Mouse (Mus musculus): ENCODE measurements around the gene Rab37.

The Rab37 gene

DNA sequence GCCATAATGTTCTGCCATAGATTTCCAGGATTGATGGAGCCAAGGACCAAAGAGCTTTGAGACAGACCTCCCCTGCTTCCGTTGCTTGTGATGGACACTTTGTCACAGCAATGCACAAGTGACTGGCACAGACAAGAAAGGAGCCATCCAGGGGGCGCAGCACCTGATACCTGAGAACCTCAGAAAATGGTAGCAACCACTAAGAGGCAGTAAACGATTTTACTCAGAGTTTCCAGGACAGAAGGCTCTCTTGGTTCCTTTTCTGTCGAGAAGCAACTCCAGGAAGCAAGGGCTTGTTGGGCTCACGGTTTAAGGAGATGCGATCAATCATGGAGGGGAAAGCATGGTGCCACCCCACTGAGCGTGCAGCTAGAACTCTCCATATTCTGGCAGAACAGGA is 5.0 kb upstream of the Rab37 start:
- DNase-seq (ENCODE audit: low spot score): no peak

GRCm38 (mm10) chr11:115089853-115090252 is 1.4 kb upstream of the Rab37 start:
- no peak for DNase-seq (ENCODE audit: low spot score)

GRCm38 (mm10) chr11:115092140-115092539 is 909 bp downstream of the Rab37 start:
- DNase-seq (ENCODE audit: low spot score): no peak

GRCm38 (mm10) chr11:115098203-115098932 is 7.1 kb downstream of the Rab37 start:
- DNase-seq (ENCODE audit: low spot score): no peak

DNA sequence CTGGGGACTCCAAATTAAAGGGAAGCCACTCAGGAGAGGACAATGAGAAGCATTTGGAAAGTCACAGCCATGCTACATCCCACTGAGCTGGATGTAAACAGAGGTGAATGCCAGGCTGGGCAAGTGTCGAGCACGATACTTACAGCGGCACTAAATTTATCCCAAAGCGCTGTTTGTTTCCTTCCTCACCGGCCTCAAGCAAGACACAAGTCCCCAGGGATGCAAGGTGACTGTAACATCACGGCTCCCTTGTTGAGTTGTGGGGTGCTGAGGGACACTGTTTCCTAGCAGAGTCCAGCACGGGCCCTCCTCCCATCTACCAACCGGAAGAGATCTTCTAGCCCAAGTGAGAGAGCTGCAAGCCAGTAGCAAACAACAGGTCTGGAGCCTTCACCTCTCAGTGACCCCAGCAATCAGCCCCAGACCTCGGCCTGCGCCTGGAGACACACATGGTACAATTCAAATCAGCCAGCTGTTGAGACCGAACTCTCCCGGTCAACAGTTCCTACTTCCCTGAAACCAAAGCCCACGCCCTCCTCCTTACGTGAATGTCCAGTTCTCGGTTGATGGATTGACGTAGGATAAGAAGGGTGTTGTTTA is 8.1 kb downstream of the Rab37 start:
- no peak for DNase-seq (ENCODE audit: low spot score)

DNA sequence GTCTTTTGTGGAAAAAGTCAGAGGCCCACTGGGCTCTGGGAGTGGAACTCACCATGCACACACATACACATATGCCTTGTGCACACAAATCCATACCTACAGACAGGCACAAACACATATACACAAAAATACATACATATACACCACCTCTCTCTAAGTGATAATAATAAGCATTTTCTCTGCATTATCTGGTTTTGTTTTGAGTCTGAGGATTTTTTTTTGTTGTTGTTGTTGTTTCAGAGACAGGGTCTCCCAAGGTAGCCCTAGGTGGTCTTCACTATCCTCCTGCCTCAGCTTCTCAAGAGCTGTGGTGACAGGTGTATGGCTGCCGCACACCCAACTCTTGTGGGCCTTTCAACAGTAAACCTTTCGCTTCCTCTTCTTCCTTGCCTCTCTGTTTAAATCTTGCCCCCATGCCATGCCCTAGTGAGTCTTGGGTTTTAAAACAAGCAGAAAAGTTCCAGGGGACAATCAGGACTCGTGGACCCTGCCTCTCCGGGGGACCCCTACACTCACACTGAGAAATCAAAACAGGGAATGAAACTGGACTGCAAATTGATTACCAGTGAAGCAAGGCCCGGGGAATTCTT is 8.9 kb downstream of the Rab37 start:
- DNase-seq (ENCODE audit: low spot score): no peak

DNA sequence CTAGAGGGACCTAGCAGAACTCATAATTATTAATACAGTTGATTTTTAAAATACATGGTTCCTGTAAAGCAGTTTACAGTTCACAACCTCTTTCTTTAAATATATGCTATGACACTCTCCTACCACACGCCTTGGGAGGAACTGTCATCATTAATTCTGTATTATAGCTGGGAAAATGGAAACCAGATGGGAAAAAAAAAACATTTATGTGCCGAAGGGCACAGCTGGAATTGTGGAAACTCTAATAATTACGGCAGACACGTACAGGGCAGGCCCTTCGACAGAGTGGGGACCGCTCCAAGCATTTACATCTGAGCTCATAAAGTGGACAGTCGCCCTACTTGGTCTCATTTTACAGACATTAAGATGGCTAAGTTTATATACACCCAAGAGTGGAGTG is 9.5 kb downstream of the Rab37 start:
- no peak for DNase-seq (ENCODE audit: low spot score)

DNA sequence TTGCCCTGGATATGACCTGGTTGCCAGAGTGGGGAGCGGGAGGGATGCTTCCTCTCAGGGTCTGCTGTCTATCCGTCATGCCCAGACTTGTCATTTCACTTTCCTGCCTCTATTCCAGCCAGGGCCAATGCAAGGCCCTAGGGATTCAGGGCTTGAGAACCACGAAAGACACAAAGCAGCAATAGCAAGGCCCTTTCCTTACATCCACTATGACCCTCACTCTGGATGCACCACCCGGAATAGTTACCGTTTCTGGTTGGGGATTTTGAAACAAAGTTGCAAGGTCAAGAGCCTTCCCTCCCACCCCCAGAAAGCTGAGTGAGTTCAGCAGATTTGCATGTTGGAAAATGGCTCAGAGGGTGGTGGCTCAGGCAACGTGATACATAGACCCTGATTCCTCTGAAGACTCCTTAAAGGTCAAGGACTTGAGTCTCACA is 10.4 kb downstream of the Rab37 start:
- no peak for DNase-seq (ENCODE audit: low spot score)

DNA sequence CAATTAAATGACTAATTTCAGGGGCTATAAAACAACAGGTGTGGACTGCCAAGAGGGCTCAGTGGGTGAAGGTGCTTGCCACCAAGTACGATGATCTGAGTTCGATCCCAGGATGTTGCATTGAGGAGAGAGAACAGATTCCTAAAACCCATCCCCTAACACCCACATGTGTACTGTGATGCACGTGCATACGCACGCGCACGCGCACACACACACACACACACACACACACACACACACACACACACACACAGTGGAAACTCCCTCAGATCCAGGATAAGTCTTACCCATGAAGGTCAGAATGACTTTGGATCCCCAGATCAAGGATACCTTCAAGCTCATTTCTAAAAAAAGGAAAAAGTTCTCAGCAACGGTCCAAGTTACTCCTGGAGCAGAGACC is 10.9 kb downstream of the Rab37 start:
- no peak for DNase-seq (ENCODE audit: low spot score)

GRCm38 (mm10) chr11:115103470-115104413 is 12.5 kb downstream of the Rab37 start:
- DNase-seq (ENCODE audit: low spot score): no peak

GRCm38 (mm10) chr11:115104769-115105563 is 13.7 kb downstream of the Rab37 start:
- no peak for DNase-seq (ENCODE audit: low spot score)

DNA sequence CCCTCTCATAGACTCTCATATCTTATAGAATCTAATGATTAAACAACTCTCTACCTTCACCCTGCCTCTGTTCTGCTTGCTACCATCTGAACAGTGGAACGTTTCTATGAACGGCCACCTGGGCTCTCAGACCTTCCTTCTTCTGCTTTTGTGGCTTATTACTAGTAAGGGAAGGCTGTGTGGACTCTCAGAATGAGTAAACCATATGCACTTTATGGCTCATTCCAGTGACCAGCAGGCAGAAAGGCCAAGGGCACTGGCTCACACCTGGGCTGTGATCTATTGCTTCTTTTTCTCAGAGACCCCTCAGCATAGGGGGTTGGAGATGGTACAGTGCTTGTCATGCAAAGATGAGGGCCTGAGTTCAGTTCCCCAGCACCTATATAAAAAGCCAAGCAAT is 15.4 kb downstream of the Rab37 start:
- no peak for DNase-seq (ENCODE audit: low spot score)

GRCm38 (mm10) chr11:115107403-115107916 is 16.2 kb downstream of the Rab37 start:
- DNase-seq (ENCODE audit: low spot score): no peak

GRCm38 (mm10) chr11:115108176-115108575 is 16.9 kb downstream of the Rab37 start:
- DNase-seq (ENCODE audit: low spot score): no peak

GRCm38 (mm10) chr11:115110271-115110670 is 19.0 kb downstream of the Rab37 start:
- no peak for DNase-seq (ENCODE audit: low spot score)

- no peak for DNase-seq (ENCODE audit: low spot score)
Measured at GRCm38 (mm10) chr11:115112196-115112595, 21.0 kb downstream of the Rab37 start.

- no peak for DNase-seq (ENCODE audit: low spot score)
Measured at GRCm38 (mm10) chr11:115119409-115119808, 28.2 kb downstream of the Rab37 start.

DNA sequence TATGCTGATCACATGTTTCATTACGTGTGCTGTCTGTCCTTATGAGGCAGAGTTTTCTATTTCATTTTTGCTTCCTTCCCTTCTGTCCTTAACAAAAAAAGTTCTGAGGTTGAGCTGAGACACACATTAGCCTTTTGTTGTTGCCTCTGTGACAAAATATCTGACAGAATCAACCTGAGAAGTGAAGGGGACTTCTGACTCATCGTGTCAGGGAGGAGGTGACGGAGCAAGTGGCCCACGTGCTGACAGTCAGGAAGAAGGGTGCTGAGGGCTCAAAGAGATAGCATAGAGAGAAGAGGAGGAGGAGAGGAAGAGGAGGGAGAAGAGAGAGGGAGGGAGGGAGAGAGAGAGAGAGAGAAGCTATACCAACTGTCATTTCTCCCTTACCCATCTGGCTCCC is 37.3 kb downstream of the Rab37 start:
- no peak for DNase-seq (ENCODE audit: low spot score)

DNA sequence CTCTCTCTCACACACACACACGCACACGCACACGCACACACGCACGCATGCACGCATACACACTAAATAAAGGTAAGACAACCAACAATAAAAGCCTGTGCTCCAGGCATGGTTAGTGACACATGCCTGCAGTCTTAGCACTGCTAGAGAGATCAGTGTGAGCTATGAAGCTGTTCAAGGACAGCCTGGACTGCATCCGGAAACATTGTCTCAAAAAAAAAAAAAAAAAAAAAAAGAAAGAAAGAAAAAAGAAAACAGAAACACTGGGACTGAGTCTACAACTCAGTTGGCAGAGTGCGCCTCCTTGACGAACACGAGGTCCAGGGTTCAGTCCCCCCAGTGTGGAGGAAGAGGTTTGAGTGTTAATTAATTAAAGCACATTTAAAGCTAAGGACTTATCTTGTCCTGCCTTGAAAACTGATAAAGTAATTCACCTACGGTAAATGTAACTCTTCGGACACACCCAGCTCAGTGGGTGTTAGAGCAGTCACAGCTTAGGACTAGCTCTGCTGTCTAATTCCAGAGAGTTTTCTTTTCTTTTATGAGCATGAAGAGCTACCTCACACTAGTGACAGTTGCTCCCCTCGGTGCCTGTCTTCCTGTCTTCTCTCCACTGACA is 38.4 kb downstream of the Rab37 start:
- no peak for DNase-seq (ENCODE audit: low spot score)

GRCm38 (mm10) chr11:115131768-115132381 is 40.6 kb downstream of the Rab37 start:
- no peak for DNase-seq (ENCODE audit: low spot score)
